Mouse (Mus musculus): ENCODE results near the gene Hist1h2bm. TPM values are rescaled to one million over a fixed set of nuclear protein-coding genes. Genes with fewer than 3 reads are reported as not detected.

Gene Hist1h2bm
- 2.1 TPM in 1 of 2 replicates, not detected in the other for polyA plus RNA-seq (2012; ENCODE audit: insufficient read depth, insufficient read length, missing spikeins)

DNA sequence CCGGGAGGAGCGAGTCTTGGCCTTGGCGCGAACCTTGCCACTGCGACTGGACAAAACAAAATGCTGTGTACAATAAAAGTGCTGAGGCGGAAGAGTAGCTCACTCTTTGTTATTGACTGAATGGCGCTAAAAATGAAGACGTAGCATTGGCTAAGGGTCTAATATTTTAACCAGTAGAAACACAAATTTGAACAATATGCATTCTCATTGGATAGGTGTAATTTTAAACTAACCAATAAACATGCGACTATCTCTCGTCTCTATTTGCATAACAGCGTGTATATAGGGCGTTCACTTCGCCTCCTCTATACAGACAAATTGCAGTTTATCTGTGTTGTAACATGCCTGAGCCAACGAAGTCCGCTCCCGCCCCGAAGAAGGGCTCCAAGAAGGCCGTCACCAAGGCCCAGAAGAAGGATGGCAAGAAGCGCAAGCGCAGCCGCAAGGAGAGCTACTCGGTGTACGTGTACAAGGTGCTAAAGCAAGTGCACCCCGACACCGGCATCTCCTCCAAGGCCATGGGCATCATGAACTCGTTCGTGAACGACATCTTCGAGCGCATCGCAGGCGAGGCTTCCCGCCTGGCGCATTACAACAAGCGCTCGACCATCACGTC is at the start of gene Hist1h2bm:
Gene Hist1h2bm, plus strand, starts transcription at position 288 of the 616 bp plus-strand sequence.
- Histone ChIP-seq H3K27ac (ENCODE audit: insufficient read depth, low read depth, low read length) (peak within 1 kb of the TSS; percentile 91), H3K4me1 (ENCODE audit: control insufficient read depth, insufficient read depth, low read length) (peaks cover 20% of the 10 kb centered on the region), H3K4me3 (ENCODE audit: insufficient read depth, low read length) (peak within 1 kb of the TSS; percentile 49)
- TF ChIP-seq POLR2A (IDR thresholded peaks at IDR 0.05; ENCODE audit: borderline replicate concordance, low read depth, low read length) = peak; percentile 35; the same call in 1 of the 2 replicates

DNA sequence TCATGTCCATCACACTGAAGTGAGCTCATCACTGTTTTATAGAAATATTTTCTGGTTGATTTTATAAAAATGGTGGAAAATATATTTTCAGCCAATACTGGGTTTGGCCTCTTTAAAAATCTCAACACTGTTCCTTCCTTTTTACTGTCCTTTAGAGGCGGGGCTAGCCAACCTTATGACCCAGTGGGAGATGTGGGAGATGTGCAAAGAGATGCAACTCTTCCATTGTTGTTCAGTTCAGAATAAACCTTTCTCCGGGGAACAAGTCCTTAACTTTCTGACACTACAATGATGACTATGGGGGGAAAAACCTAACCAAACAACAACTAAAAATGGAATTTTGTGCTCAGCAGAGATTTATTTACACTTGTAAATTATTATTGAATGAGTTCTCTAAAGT is 44.5 kb upstream of the Hist1h2bm start, which contains the start of gene Olfr1360:
Gene Olfr1360, minus strand, starts transcription at position 101 of the 400 bp plus-strand sequence.
- H3K4me3 ChIP-seq (ENCODE audit: insufficient read depth, low read length) = no peak within 1 kb of the TSS
- no peaks in the 10 kb centered on the region for H3K4me1 ChIP-seq (ENCODE audit: control insufficient read depth, insufficient read depth, low read length)
- H3K27ac ChIP-seq (ENCODE audit: insufficient read depth, low read depth, low read length) = no peak within 1 kb of the TSS
- no peak for TF ChIP-seq POLR2A (IDR thresholded peaks at IDR 0.05; ENCODE audit: borderline replicate concordance, low read depth, low read length)
- no peak for TF ChIP-seq CTCF (IDR thresholded peaks at IDR 0.05; ENCODE audit: low read depth, low read length)

DNA sequence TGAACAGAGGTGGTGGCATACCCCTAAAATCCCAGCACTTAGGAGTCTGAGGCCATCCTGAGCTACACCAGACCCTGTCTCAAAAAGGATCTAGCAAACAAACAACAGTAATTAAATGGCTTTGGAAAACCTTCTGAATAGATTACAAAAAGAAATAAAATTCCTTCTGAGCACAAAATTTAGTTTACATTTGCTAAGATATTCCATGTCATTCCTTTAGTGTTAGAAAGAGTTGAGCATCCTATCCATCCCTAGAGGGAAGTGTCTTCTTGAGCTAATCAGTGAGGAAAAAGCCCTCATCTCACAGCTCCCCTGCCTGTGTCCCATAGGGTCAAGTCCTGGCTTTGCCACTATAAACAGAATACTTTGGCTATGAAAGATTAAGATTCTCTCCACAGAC is 24.0 kb upstream of the Hist1h2bm start, which contains the start of gene Olfr1359:
Gene Olfr1359, plus strand, starts transcription at position 301 of the 400 bp plus-strand sequence.
- Histone ChIP-seq H3K27ac (ENCODE audit: insufficient read depth, low read depth, low read length) (no peak within 1 kb of the TSS), H3K4me3 (ENCODE audit: insufficient read depth, low read length) (no peak within 1 kb of the TSS), H3K4me1 (ENCODE audit: control insufficient read depth, insufficient read depth, low read length) (no peaks in the 10 kb centered on the region)
- TF ChIP-seq CTCF (IDR thresholded peaks at IDR 0.05; ENCODE audit: low read depth, low read length) (no peak), POLR2A (IDR thresholded peaks at IDR 0.05; ENCODE audit: borderline replicate concordance, low read depth, low read length) (no peak)

DNA sequence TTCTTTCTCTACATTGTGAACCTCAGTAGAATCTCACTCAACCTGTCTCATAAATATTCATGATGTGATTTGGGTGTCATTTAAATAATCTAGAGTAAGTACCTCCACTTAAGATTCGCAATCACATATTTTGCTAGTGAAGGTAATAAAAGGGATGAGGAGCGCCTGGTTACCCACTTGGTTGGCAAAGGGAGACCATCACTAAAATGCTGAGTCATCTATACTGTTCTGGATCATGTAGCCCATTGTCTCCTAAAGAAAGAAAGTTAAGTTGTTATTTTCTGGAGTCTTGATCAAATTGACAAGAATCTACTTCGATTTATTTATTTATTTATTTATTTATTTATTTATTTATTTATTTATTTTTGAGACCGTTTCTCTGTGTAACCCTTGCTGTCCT is 15.2 kb upstream of the Hist1h2bm start:
- H3K4me3 ChIP-seq (ENCODE audit: insufficient read depth, low read length) = no peak overlapping the region
- H3K4me1 ChIP-seq (ENCODE audit: control insufficient read depth, insufficient read depth, low read length) = no peaks in the 10 kb centered on the region
- H3K27ac ChIP-seq (ENCODE audit: insufficient read depth, low read depth, low read length) = no peak overlapping the region
- TF ChIP-seq CTCF (IDR thresholded peaks at IDR 0.05; ENCODE audit: low read depth, low read length) (no peak), POLR2A (IDR thresholded peaks at IDR 0.05; ENCODE audit: borderline replicate concordance, low read depth, low read length) (no peak)

DNA sequence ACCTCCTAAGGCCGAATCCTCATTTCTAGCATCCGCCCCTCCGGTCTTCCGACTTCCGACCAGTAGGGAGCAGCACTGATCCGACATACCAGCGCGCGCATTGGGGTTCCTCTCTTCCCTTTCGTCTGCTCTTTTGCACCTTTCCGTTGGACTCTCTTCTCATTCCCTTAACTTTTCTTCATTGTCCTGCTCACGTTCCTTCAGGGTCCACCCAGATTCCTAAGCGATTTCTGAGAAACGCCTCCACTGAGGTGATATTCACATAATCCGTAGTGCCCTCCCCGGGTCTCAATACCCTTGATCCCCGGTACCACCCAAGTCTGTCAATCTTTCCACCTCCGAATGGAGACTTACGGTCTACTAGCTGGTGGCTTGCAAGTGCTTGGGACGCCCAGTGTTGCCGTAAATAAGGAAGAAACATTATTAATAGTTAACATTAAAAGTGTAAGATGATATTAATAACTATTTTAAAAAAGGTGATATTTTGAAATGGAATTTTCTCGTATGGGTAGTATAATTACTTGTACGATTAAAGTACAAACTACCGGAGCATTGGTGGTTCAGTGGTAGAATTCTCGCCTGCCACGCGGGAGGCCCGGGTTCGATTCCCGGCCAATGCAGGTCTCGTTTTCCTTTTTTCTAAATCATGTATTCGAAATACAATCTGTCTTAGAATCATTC is 11.7 kb upstream of the Hist1h2bm start:
- H3K4me1 ChIP-seq (ENCODE audit: control insufficient read depth, insufficient read depth, low read length) = no peaks in the 10 kb centered on the region
- TF ChIP-seq POLR2A (IDR thresholded peaks at IDR 0.05; ENCODE audit: borderline replicate concordance, low read depth, low read length) (no peak), CTCF (IDR thresholded peaks at IDR 0.05; ENCODE audit: low read depth, low read length) (peak; percentile 69)
- H3K27ac ChIP-seq (ENCODE audit: insufficient read depth, low read depth, low read length) = peak overlapping the region; percentile 31; the same call in 1 of the 2 replicates
- peak overlapping the region; percentile 88 for H3K4me3 ChIP-seq (ENCODE audit: insufficient read depth, low read length)

DNA sequence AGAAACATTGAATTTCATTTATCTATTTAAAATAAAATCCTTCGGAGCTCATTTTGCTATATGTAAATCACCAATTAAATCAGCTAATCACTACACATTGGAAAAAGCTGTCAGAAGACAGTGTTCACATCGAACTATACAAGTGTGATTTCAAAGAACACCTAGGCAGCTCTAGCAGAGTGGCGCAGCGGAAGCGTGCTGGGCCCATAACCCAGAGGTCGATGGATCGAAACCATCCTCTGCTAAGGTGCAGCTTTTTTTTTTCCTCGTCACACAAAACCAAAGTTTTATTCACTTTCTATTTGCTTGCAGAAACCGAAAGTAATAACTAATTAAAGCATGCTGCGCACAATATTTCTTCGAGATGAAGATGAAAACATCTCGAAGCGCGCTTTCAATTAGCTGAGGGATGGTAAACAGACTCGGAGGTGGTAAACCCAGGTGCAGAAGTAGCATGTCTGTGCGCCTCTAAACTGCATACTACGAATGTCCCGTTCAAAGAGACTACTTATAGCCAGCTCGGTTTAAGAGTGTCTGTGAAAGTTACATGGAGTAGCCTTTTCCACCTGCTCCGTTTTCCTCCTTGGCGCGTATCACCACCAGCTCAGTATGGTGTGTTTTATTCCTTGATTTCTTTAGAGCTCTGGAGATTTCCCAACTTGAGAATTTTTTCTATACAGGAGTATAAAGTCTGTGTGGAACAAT is 10.9 kb upstream of the Hist1h2bm start:
- TF ChIP-seq POLR2A (IDR thresholded peaks at IDR 0.05; ENCODE audit: borderline replicate concordance, low read depth, low read length) = no peak
- no peaks in the 10 kb centered on the region for H3K4me1 ChIP-seq (ENCODE audit: control insufficient read depth, insufficient read depth, low read length)
- H3K4me3 ChIP-seq (ENCODE audit: insufficient read depth, low read length) = peak overlapping the region; percentile 70
- H3K27ac ChIP-seq (ENCODE audit: insufficient read depth, low read depth, low read length) = no peak overlapping the region

DNA sequence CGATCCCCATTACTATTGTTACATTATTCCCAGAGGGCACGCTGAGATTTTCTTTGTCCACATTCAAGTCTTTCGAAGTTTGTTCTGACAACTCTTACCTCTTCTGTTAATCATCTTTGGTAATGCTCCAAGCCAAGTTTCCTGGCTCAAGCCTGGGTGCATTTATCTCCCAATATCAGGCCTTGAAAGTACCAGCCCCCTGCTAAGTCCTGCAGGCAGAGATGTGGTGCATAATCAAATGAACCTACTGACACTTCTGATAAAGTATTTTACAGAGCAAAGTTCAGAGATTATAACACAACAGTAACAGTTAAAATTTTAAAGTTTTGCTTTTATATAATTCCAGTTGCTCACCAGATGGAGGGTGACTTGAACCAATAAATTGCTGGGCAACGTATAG is 10.1 kb upstream of the Hist1h2bm start:
- Histone ChIP-seq H3K27ac (ENCODE audit: insufficient read depth, low read depth, low read length) (no peak overlapping the region), H3K4me3 (ENCODE audit: insufficient read depth, low read length) (peak overlapping the region; percentile 70), H3K4me1 (ENCODE audit: control insufficient read depth, insufficient read depth, low read length) (no peaks in the 10 kb centered on the region)
- no peak for TF ChIP-seq POLR2A (IDR thresholded peaks at IDR 0.05; ENCODE audit: borderline replicate concordance, low read depth, low read length)

DNA sequence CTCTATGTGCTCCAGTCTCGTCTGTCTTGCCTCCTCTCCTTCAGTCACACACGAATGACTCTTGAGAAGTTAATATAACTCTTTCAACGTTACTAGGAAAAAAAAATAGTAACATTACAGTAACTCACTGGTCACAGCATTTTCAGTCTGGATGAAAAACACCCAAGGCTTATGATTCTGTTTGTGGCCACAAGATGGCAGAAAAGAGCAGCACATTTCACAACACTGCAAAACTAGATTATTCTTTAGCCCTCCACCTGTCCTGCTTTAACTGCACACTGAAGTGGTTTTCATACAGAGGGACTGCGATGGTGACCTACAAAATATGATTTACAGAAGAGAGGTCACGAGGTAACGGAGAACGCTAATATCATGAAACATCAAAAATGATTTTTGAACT is 7.1 kb upstream of the Hist1h2bm start:
- Histone ChIP-seq H3K27ac (ENCODE audit: insufficient read depth, low read depth, low read length) (no peak overlapping the region), H3K4me1 (ENCODE audit: control insufficient read depth, insufficient read depth, low read length) (peaks cover 6% of the 10 kb centered on the region; the same call in 1 of the 2 replicates), H3K4me3 (ENCODE audit: insufficient read depth, low read length) (peak overlapping the region; percentile 52)
- TF ChIP-seq CTCF (IDR thresholded peaks at IDR 0.05; ENCODE audit: low read depth, low read length) (no peak), POLR2A (IDR thresholded peaks at IDR 0.05; ENCODE audit: borderline replicate concordance, low read depth, low read length) (no peak)

DNA sequence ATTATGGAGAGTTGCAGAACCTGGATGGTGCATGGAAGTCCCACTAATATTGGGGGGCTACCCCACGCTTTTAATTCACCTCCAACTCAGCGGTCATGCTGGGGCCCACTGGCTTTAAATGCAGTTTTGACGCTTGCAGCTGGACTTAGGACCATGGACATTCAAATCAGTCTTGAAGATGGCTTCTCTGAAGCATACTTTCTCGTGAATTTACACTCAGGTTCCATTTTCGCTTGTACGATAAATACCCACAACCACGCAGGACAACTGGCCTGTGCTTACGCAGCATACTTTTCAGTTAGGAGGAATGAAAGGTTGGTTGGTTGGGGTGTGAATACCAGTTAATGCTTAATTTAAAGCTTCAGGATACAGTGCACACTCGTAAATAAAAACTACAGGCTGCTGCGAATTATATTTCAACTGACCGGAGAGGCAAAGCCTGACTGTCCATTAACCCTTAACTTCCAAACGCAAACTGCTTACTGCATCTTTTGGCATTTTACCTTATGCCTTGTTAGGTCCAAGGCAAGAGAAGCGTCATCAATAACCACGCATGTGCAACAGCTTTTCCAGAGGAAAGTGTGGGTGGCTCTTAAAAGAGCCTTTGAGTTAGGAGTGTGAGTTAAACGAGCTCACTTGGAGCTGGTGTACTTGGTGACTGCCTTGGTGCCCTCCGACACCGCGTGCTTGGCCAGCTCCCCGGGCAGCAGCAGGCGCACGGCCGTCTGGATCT is 6.5 kb upstream of the Hist1h2bm start:
- peak overlapping the region; percentile 52 for H3K4me3 ChIP-seq (ENCODE audit: insufficient read depth, low read length)
- no peak for TF ChIP-seq CTCF (IDR thresholded peaks at IDR 0.05; ENCODE audit: low read depth, low read length)
- TF ChIP-seq POLR2A (IDR thresholded peaks at IDR 0.05; ENCODE audit: borderline replicate concordance, low read depth, low read length) = no peak
- H3K27ac ChIP-seq (ENCODE audit: insufficient read depth, low read depth, low read length) = peak overlapping the region; percentile 68
- peaks cover 11% of the 10 kb centered on the region for H3K4me1 ChIP-seq (ENCODE audit: control insufficient read depth, insufficient read depth, low read length)

DNA sequence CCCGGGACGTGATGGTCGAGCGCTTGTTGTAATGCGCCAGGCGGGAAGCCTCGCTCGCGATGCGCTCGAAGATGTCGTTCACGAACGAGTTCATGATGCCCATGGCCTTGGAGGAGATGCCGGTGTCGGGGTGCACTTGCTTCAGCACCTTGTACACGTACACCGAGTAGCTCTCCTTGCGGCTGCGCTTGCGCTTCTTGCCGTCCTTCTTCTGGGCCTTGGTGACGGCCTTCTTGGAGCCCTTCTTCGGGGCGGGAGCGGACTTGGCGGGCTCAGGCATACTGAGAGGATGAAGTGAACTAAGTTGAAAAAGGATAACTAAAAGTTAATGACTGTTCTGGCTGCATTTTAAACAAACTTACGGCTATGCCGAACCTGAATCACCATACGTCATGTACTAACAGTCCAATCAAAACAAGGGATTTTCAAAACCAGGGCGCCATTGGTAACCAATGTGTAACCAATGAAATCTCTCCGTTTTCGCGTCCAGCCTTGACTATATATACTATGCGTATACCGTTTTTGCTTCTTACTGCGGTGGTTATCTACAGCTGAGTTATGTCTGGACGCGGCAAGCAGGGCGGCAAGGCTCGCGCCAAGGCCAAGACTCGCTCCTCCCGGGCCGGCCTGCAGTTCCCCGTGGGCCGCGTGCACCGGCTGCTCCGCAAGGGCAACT is 5.8 kb upstream of the Hist1h2bm start, which contains the start of the genes Hist1h2bl and Hist1h2ai:
Gene Hist1h2bl, minus strand, starts transcription at position 280 of the 676 bp plus-strand sequence.
Gene Hist1h2ai, plus strand, starts transcription at position 559 of the 676 bp plus-strand sequence.
- Histone ChIP-seq H3K4me3 (ENCODE audit: insufficient read depth, low read length) (peak within 1 kb of the TSS; percentile 62), H3K4me1 (ENCODE audit: control insufficient read depth, insufficient read depth, low read length) (peaks cover 13% of the 10 kb centered on the region), H3K27ac (ENCODE audit: insufficient read depth, low read depth, low read length) (peak within 1 kb of the TSS; percentile 88)

DNA sequence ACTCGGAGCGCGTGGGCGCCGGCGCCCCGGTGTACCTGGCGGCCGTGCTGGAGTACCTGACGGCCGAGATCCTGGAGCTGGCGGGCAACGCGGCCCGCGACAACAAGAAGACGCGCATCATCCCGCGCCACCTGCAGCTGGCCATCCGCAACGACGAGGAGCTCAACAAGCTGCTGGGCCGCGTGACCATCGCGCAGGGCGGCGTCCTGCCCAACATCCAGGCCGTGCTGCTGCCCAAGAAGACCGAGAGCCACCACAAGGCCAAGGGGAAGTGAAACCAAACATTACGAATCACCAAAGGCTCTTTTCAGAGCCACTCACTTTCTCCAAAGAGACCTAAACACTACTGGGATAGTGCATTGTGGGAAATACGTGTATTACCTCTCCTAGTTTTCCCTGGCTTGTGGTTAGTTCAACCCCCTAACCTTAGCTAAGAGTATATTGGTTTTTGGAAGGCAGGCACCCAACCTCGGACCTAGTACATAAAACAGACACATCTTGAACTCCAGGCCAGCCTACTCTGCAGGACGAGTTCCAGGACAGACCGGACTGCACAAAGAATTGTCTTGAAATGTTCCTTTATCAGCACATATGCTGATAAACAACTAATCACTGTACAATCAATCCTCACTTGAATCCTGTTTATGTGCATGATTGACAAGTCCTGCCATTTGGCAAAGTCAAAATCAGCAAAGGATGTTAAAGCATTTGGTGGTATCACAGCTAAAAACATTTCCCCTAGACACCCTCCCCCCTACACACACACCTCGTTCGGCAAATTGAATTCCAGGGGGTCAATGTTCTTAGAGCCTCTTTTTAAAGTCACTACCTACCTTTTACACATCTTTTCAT is 5.1 kb upstream of the Hist1h2bm start:
- Histone ChIP-seq H3K27ac (ENCODE audit: insufficient read depth, low read depth, low read length) (peak overlapping the region; percentile 88), H3K4me1 (ENCODE audit: control insufficient read depth, insufficient read depth, low read length) (peaks cover 13% of the 10 kb centered on the region), H3K4me3 (ENCODE audit: insufficient read depth, low read length) (peak overlapping the region; percentile 62)

All from bone marrow macrophage, adult 2 months (primary cell).